Mouse (Mus musculus) neural tube, embryonic 14.5 days (tissue): Measurements from ENCODE around the gene Map7. TPM values are rescaled to one million over a fixed set of nuclear protein-coding genes. Genes with fewer than 3 reads are reported as not detected.

Experiments
- ATAC-seq: fragments of 200-750 bp; cut with Nextera tagmentation; 2 replicates; pipeline ENCODE4 v1.8.0; 2017; ENCODE audit warnings: low read depth, mild to moderate bottlenecking, moderate TSS enrichment, moderate library complexity
- H3K27ac ChIP-seq: fragments of 300-500 bp; sonication (generic); 2 replicates; pipeline ENCODE4 v1.5.1; 2014; ENCODE audit warnings: low read depth, mild to moderate bottlenecking, control low read depth, low read length, moderate library complexity, mixed read lengths
- H3K27me3 ChIP-seq: fragments of 300-500 bp; sonication (generic); 2 replicates; pipeline ENCODE4 v1.6.1; 2014; ENCODE audit warnings: low read length; ENCODE audit not compliant: control insufficient read depth, insufficient read depth
- H3K36me3 ChIP-seq: fragments of 300-500 bp; sonication (generic); 2 replicates; pipeline ENCODE4 v1.6.1; 2014; ENCODE audit warnings: low read length, mixed read lengths; ENCODE audit not compliant: control insufficient read depth, insufficient read depth
- H3K4me1 ChIP-seq: fragments of 300-500 bp; sonication (generic); 2 replicates; pipeline ENCODE4 v1.6.1; 2014; ENCODE audit warnings: low read length; ENCODE audit not compliant: control insufficient read depth, insufficient read depth
- H3K4me2 ChIP-seq: fragments of 300-500 bp; sonication (generic); 2 replicates; pipeline ENCODE4 v1.6.1; 2014; ENCODE audit warnings: mild to moderate bottlenecking, low read depth, low read length, control low read depth
- H3K4me3 ChIP-seq: fragments of 300-500 bp; sonication (generic); 2 replicates; pipeline ENCODE4 v1.5.1; 2014; ENCODE audit warnings: low read depth, low read length, control low read depth, mixed read lengths
- H3K9ac ChIP-seq: fragments of 300-500 bp; sonication (generic); replicated peaks from 2 replicates; pipeline ENCODE4 v1.6.1; 2014; ENCODE audit warnings: low read depth, mild to moderate bottlenecking, control low read depth, low read length, mixed read lengths
- H3K9me3 ChIP-seq: fragments of 300-500 bp; sonication (generic); 2 replicates; pipeline ENCODE4 v1.6.1; 2016; ENCODE audit warnings: low read length; ENCODE audit not compliant: control insufficient read depth
- WGBS: fragments of 180-500 bp; shearing (Covaris S2); extraction: QIAGEN DNeasy Blood & Tissue Kit; methylation state at CpG from one replicate; pipeline ENCODE4 v1.1.7; 2014; 5-methylcytosine and 5-hydroxymethylcytosine counted together
- polyA plus RNA-seq: library from polyadenylated mRNA; unstranded; fragments of >200 nt; fragmentation: Nextera tagmentation; extraction: Ambion mirVana; gene quantifications from 2 replicates; pipeline ENCODE4 v1.2.1, GENCODE M21; 2014

Map7 gene
- polyA plus RNA-seq, 1 experiment from 2014 or later: 7.4 TPM

DNA sequence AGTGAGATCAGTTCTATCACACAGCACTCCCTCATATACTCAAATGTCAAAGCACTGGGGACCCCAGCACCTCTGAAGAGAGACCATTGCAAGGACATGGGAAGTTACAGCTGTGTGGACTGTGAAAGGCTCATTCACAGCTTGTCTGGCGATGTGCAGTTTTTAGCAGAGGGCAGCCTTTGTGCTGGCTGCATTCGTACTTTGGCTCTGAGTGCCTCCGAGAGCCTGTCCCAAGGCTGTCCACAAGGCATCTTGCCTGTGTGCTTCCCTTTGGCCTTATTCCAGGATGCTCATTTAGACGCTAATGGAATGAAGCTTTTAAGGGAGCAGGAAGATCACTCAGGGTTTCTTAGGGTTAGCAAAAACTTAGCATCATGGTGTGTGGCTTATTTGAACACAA is 78.5 kb downstream of the Map7 start:
- peak; percentile 41; the same call in 1 of the 2 replicates for ATAC-seq
- H3K9me3 ChIP-seq: no peaks in the 10 kb centered on the region
- H3K27me3 ChIP-seq: no peaks in the 10 kb centered on the region
- H3K27ac ChIP-seq: 0 out of 2 replicates have a peak overlapping the region, but pooled peaks have one; percentile 12
- H3K36me3 ChIP-seq: no peaks in the 10 kb centered on the region
- WGBS: 45% methylated on average over 4 of the region's 4 CpGs
- H3K9ac ChIP-seq: no peak overlapping the region
- no peak overlapping the region for H3K4me2 ChIP-seq
- H3K4me1 ChIP-seq: no peaks in the 10 kb centered on the region
- no peak overlapping the region for H3K4me3 ChIP-seq

DNA sequence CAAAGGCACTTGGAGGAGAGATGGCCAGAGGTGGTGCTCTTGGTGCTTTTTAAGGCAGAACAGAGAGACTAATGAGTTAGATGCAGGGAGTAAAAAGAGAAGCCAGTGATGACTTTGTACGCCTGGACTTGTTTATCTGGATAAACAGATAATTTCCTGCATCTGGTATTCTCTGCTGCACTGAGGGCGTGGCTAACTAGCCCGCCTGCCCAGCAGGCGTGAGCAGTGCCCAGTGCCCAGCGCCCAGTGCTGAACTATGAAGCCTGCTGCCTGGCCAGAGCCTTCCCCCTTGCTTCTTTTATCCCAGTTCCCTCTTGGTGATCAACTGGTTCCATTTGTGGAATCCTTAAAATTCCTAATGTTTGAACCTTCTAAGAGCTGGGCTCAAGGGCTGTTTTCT is 81.8 kb downstream of the Map7 start:
- Histone ChIP-seq H3K4me1 (no peaks in the 10 kb centered on the region), H3K4me3 (no peak overlapping the region), H3K9ac (no peak overlapping the region), H3K4me2 (no peak overlapping the region), H3K36me3 (no peaks in the 10 kb centered on the region), H3K27ac (no peak overlapping the region), H3K27me3 (no peaks in the 10 kb centered on the region), H3K9me3 (no peaks in the 10 kb centered on the region)
- ATAC-seq: no peak
- WGBS: 88% methylated on average over 5 of the region's 5 CpGs

DNA sequence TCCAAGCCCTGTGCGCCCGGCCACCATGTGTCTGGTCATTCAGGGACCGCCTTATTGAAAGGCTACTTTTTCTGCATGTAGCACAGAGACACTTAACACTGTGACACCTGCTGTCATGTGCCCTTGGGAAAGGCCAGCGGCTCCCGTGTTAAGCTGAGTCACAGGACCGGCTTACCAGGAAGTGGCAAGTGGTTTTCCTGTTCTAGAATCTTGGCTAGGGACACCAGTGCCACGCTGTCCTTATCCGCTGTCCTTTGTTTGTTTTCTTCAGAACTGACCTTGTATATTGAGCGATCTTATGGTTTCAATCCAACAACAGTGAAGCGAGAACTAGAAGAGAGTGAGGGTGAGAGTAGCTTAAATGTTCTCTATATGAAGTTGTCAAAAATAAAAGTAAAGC is 85.2 kb downstream of the Map7 start:
- H3K27ac ChIP-seq: no peak overlapping the region
- no peak overlapping the region for H3K9ac ChIP-seq
- H3K4me1 ChIP-seq: no peaks in the 10 kb centered on the region
- no peak overlapping the region for H3K4me2 ChIP-seq
- H3K27me3 ChIP-seq: no peaks in the 10 kb centered on the region
- H3K4me3 ChIP-seq: no peak overlapping the region
- WGBS: 92% methylated on average over 10 of the region's 10 CpGs
- H3K9me3 ChIP-seq: no peaks in the 10 kb centered on the region
- ATAC-seq: no peak
- H3K36me3 ChIP-seq: no peaks in the 10 kb centered on the region

DNA sequence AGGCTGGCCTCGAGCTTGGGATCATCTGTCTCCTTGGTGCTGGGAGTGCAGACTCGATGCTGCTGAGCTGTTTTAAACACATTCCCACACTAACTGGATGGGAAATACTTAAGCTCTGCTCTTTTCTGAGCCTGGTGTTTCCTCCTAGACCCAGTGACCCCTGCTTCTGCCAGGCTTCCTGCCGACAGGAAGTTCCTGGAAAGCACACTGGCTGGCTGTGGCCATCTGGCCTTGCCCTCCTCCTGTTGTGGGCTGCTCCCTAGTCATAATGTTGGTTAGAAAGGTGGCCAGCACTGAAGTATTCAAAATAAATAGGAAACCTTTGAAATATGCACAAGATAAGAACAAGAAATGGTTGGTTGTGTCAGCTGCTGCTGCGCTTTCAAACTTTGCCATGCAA is 86.2 kb downstream of the Map7 start:
- Histone ChIP-seq H3K27ac (no peak overlapping the region), H3K9me3 (no peaks in the 10 kb centered on the region), H3K27me3 (no peaks in the 10 kb centered on the region), H3K4me3 (no peak overlapping the region), H3K4me2 (no peak overlapping the region), H3K4me1 (no peaks in the 10 kb centered on the region), H3K36me3 (no peaks in the 10 kb centered on the region), H3K9ac (no peak overlapping the region)
- 71% methylated on average over 4 of the region's 4 CpGs for WGBS
- ATAC-seq: no peak

DNA sequence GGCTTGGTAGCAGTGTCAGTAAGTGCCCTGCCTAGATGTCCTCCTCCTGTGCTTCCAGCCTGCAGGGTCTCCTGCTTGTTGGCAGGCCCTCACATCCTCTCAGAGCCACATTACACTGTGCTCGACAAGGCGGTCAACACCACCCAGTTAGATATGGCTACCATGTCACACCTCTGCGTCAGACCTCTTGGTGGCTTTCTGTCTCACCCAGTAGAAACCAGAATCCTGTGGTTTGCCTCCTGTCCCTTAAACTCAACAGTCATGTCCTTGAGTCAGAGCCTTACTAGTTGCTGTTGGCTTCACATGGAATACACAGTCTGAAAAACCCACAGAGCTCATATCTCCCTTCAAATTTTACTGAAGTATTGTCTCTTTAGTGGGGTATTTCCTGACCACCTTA is 87.4 kb downstream of the Map7 start:
- Histone ChIP-seq H3K4me3 (no peak overlapping the region), H3K36me3 (no peaks in the 10 kb centered on the region), H3K9ac (no peak overlapping the region), H3K9me3 (no peaks in the 10 kb centered on the region), H3K27ac (no peak overlapping the region), H3K4me2 (no peak overlapping the region), H3K27me3 (no peaks in the 10 kb centered on the region), H3K4me1 (no peaks in the 10 kb centered on the region)
- 93% methylated on average over 3 of the region's 3 CpGs for WGBS
- ATAC-seq: no peak

DNA sequence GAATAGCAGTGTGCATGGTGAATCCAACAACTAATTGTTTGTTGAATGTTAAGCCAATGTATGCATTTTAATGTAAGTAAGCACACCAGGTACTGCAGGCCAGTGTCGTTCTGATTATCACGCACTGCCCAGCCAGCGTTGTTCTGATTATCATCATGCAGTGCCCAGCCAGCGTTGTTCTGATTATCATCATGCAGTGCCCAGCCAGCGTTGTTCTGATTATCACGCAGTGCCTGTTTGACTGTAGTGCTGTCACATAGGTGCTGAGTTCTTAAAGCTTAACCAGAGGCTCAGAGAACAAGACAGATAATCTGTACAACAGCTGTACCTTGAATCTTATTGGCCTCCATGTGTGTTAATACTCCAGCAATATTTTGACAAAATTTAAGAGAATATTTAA is 88.0 kb downstream of the Map7 start:
- no peak overlapping the region for H3K4me2 ChIP-seq
- no peak overlapping the region for H3K9ac ChIP-seq
- no peaks in the 10 kb centered on the region for H3K36me3 ChIP-seq
- ATAC-seq: no peak
- H3K4me3 ChIP-seq: no peak overlapping the region
- no peak overlapping the region for H3K27ac ChIP-seq
- no peaks in the 10 kb centered on the region for H3K4me1 ChIP-seq
- 91% methylated on average over 6 of the region's 6 CpGs for WGBS
- H3K9me3 ChIP-seq: no peaks in the 10 kb centered on the region
- H3K27me3 ChIP-seq: no peaks in the 10 kb centered on the region

DNA sequence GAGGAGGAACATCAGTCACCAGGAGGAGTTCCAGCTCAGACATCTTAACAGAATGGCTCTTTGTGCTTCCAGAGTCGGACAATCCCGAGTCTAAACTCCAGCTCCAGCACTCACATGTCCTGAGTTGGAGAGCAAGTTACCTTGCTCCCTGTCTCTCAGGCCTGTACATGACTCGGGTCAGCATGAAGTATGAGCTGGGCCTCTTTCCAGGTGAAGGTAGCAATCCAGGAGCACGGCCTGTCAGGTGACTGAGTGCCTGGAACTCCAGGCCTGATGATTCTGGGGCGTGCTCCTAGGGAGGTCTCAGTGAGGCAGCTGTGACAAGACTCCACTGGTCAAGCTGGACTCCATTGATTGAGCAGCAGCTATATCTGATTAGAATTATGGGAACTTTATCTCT is 90.0 kb downstream of the Map7 start:
- Histone ChIP-seq H3K9me3 (no peaks in the 10 kb centered on the region), H3K4me2 (no peak overlapping the region), H3K27me3 (no peaks in the 10 kb centered on the region), H3K27ac (no peak overlapping the region), H3K9ac (no peak overlapping the region), H3K36me3 (no peaks in the 10 kb centered on the region), H3K4me3 (no peak overlapping the region), H3K4me1 (no peaks in the 10 kb centered on the region)
- no peak for ATAC-seq
- 83% methylated on average over 5 of the region's 5 CpGs for WGBS

DNA sequence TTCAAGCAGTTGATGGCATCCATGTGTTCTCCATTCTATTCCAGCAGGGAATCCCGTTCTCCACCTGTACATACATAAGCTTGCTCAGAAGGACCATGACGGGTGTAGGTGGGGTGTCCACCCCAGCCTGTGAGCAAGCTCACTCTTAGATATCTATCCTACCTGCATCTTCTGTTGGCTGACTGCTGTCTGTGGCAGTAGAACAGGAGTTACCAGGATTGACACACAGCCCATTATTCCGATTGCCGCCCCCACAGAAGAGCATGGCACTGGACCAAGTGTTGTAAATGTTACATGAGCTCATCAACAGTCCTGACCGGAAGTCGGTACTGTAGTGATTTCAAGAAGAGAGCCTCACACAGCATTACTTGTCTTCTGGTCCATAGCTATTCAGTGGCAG is 92.6 kb downstream of the Map7 start:
- H3K4me1 ChIP-seq: no peaks in the 10 kb centered on the region
- no peak overlapping the region for H3K9ac ChIP-seq
- WGBS: 88% methylated on average over 6 of the region's 6 CpGs
- no peak overlapping the region for H3K4me3 ChIP-seq
- no peak overlapping the region for H3K27ac ChIP-seq
- H3K9me3 ChIP-seq: no peaks in the 10 kb centered on the region
- no peaks in the 10 kb centered on the region for H3K27me3 ChIP-seq
- H3K36me3 ChIP-seq: no peaks in the 10 kb centered on the region
- no peak overlapping the region for H3K4me2 ChIP-seq
- no peak for ATAC-seq

DNA sequence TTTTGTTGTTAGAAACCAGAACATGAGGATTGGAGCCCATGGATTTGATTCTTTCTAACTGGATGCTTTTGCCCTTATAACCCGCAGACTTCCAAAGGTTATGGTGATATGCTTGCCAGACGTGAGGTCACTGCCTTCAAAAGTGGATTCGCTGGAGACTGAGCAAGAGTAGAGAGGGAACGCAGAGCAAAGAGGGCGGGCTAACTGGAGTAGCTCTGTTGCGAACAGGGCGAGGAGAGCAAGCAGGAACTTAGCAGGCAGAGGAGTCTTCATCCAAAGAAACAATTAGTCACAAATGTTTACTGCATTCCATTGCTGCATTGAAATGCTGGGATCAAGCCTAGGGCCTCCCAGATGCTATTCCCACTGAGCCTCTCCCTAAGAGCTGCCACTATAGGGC is 95.0 kb downstream of the Map7 start:
- H3K9me3 ChIP-seq: no peaks in the 10 kb centered on the region

DNA sequence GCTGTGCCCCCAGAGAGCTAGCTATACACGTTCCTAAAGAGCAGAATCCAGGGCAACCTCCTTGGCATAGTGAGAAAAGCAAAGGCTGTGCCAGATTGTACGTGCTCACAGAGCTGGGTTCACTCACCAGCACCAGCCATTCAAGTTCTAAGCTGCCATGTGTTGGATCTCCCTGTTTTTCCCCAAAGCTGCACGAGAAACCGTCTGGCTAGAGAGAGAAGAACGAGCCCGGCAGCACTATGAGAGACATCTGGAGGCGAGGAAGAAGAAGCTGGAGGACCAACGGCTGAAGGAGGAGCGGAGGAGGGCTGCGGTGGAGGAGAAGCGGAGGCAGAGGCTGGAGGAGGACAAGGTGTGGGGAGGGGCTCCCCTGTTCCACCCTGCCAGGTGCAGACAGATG is 96.8 kb downstream of the Map7 start:
- H3K4me3 ChIP-seq: no peak overlapping the region
- no peak overlapping the region for H3K9ac ChIP-seq
- 87% methylated on average over 11 of the region's 11 CpGs for WGBS
- H3K27ac ChIP-seq: no peak overlapping the region
- no peaks in the 10 kb centered on the region for H3K36me3 ChIP-seq
- no peak overlapping the region for H3K4me2 ChIP-seq
- H3K4me1 ChIP-seq: no peaks in the 10 kb centered on the region
- H3K27me3 ChIP-seq: no peaks in the 10 kb centered on the region
- ATAC-seq: no peak
- no peaks in the 10 kb centered on the region for H3K9me3 ChIP-seq

More for the DNA sequence above, 95.0 kb downstream of the Map7 start:
- Histone ChIP-seq H3K27ac (no peak overlapping the region), H3K4me1 (no peaks in the 10 kb centered on the region), H3K36me3 (no peaks in the 10 kb centered on the region), H3K27me3 (no peaks in the 10 kb centered on the region), H3K9ac (no peak overlapping the region), H3K4me2 (no peak overlapping the region), H3K4me3 (no peak overlapping the region)
- WGBS: 87% methylated on average over 7 of the region's 7 CpGs
- no peak for ATAC-seq
